Mouse (Mus musculus): ENCODE results near the gene Olfr963.
"Not testable (repeated sequence)": the region's sequence is repeated elsewhere in the genome, so short reads cannot be mapped to it uniquely, and the experiment has no call there.

Gene Olfr963

DNA sequence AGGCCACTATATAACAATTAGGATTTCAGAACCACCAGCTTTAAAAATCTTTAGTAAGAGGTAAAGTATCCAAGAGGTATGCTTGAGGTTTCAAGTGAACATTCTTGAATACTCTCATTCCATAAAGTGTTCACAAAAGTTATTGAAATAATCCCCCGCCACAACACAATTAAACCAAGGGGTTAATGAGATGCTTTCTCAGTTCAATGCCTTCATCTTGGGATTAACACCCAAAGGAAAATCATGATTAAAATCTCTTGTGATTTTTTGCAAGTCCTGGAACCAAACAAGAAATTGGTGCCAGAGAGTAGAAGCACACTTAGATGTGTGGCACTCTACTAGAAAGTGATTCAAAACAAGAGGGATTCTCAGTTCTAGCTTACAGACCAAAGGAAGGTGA is at the start of gene Olfr963:
Olfr963 (plus strand) TSS at position 301 of the 400 bp plus-strand sequence.
- DNase-seq (ENCODE audit: low spot score), result no peak

DNA sequence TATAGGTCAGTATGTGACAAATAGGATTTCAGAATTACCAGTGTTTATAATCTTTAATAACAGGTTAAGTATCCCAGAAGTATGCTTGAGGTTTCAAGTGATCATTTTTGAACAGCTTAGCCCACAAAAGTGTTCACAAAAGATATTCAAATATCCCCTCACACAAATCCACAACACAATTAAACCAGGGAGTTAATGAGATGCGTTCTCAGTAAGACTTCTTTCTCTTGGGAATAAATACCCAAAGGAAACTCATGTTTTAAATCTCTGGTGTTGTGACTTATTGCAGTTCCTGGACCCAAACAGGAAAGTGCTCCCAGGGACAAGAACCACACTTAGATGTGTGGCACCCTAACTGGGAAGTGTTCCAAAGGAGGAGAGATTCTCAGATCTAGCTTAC is 45.9 kb upstream of the Olfr963 start, which contains the start of gene Olfr960:
Olfr960 (plus strand) TSS at position 301 of the 400 bp plus-strand sequence.
- no peak for DNase-seq (ENCODE audit: low spot score)

DNA sequence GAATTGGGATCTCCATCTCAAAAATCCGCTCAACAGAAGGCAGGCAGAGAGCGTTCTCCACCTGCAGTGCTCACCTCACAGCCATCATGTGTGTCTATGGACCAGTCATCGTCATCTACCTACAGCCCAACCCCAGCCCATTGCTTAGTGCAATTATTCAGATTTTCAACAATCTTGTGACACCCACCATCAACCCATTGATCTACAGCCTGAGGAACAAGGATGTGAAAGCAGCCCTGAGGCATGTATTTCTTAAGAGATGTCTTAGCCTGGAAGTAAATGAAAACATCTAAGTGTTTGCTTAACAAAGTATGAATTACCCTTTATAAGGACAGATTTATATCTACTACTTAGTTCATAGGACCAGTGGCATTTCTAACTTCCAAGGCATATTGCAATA is 43.2 kb upstream of the Olfr963 start:
- no peak for DNase-seq (ENCODE audit: low spot score)

GRCm38 (mm10) chr9:39624711-39625110 is 42.3 kb upstream of the Olfr963 start:
- DNase-seq (ENCODE audit: low spot score), result no peak

DNA sequence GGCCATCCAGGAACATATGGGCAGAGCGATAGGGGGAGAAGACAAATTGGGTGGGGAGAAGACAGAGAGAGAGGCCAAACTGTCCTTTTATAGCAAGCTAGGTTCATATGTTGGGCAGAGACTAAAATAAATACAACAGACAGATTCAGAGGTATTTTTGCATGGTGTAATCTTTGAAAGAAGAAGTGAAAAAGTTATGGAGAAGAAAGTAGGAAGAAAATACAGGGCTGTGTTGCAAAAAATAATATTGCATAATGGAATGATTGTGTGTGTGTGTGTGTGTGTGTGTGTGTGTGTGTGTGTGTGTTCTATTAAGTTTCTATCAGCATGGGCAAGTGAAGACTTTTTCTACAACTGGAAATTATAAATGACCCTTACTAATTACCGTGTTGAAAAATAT is 37.9 kb upstream of the Olfr963 start:
- DNase-seq (ENCODE audit: low spot score), result no peak

DNA sequence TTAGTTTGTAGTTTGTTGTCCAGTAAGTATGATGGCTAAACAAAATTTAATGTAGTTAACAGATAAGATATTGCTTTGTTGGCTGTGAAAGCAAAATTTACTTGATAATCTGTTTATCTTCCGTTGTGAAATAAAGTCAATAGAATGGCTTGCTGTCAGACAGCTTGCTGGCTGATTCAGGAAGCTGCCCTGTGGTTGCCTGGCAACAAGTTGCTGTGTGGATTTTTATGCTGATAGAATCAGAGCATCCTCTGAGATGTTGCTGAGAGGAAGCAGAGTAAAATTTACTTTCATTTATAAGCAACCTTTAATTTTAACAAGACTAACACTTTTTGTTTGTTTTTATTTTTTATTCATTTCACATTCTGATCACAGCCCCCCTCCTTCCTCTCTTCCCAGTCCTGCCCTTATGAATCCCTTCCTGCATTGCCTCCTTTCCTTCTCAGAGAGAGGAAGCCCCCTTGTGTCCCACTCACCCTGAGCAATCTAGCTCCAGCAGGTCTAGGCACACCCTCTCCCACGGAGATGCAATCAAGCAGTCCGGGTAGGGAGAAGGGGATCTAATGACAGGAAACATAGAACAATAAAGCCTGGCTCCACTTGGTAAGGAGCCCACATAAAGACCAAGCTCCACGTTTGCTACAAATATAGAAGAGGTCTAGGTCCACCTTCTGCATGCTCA is 33.0 kb upstream of the Olfr963 start:
- DNase-seq (ENCODE audit: low spot score), result no peak

GRCm38 (mm10) chr9:39644785-39645184 is 22.2 kb upstream of the Olfr963 start, which contains the start of gene Olfr961:
Olfr961 (plus strand) TSS chr9:39645085.
- DNase-seq (ENCODE audit: low spot score), result no peak

DNA sequence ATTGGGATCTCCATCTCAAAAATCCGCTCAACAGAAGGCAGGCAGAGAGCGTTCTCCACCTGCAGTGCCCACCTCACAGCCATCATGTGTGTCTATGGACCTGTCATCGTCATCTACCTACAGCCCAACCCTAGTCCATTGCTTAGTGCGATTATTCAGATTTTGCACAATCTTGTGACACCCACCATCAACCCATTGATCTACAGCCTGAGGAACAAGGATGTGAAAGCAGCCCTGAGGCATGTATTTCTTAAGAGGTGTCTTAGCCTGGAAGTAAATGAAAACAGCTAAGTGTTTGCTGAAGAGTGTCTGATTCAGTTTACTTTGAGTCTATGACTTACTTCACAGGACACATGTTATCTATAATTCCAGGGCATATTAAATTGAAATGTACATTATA is 19.6 kb upstream of the Olfr963 start:
- no peak for DNase-seq (ENCODE audit: low spot score)

GRCm38 (mm10) chr9:39654756-39655396 is 12.1 kb upstream of the Olfr963 start:
- DNase-seq (ENCODE audit: low spot score), result no peak

DNA sequence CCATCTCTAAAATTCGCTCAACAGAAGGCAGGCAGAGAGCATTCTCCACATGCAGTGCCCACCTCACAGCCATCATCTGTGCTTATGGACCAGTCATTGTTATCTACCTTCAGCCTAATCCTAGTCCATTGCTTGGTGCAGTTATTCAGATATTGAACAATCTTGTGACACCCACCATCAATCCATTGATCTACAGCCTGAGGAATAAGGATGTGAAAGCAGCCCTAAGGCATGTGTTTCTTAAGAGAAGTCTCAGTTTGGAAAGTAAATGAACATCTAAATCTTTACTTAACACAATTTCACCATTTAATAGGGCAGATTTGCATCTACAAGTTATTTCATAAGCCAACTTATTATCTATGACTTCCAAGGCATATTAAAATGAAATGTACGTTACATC is 2.7 kb downstream of the Olfr963 start:
- DNase-seq (ENCODE audit: low spot score), result no peak

DNA sequence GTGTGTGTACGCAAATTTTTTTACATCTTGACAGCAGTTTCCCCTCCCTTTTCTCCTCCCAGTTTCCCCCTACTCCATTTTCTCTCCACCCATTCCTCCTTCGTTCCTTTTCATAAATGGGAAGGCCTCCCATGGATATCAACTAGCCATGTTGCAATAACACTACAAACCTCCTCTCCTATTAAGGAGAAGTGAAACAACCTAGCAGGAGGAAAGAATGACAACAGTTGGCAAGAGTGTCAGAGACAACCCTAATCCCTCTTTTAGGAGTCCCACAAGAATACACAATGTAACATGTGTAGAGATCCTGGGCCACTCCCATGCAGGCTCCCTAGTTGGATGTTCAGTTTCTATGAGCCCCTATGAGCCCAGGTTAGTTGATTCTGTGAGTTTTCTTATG is 7.8 kb downstream of the Olfr963 start:
- DNase-seq (ENCODE audit: low spot score), result no peak

- DNase-seq (ENCODE audit: low spot score), result no peak
Measured at GRCm38 (mm10) chr9:39678557-39678956, 11.6 kb downstream of the Olfr963 start.

GRCm38 (mm10) chr9:39679280-39679679 is 12.3 kb downstream of the Olfr963 start:
- DNase-seq (ENCODE audit: low spot score), result no peak

DNA sequence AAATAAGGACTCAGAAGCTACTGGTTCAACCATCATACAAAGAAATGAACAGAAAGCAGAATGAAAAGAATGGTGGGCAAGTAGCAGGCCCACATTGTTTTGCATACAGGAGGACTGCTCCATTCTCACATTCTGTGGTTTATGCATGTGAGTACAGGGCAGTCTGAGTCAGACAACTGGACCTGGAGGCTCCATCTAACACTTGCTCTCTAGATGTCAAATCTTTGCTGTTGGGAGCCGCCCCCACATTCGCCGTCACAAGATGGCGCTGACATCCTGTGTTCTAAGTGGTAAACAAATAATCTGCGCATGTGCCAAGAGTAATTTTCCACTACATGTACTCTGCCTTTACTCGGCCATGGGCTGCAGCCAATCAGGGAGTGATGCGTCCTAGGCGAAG is 34.1 kb downstream of the Olfr963 start:
- DNase-seq (ENCODE audit: low spot score), result not testable (repeated sequence)

GRCm38 (mm10) chr9:39707017-39707416 is 40.0 kb downstream of the Olfr963 start, which contains the start of gene Olfr149:
Olfr149 (minus strand) TSS chr9:39707117.
- no peak for DNase-seq (ENCODE audit: low spot score)

DNA sequence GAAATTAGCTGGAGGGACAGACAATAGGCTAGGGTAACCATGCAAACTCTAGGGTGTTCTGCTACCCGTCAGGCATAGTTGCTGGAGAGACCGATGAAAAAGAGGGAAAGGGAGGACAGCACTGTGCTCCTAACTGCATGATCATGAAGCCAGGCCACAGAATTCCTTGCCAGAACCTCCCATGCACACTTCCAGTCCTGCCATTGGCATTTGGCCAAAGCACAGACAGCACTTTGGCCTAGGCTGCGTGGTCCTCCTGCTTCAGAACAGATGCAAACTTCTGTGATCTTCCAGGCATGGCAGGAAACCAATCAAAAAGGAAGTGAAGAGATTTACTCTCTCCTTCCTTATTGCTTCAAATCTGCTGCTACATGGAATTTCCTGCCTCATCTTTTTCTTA is 42.0 kb downstream of the Olfr963 start:
- DNase-seq (ENCODE audit: low spot score), result no peak

DNA sequence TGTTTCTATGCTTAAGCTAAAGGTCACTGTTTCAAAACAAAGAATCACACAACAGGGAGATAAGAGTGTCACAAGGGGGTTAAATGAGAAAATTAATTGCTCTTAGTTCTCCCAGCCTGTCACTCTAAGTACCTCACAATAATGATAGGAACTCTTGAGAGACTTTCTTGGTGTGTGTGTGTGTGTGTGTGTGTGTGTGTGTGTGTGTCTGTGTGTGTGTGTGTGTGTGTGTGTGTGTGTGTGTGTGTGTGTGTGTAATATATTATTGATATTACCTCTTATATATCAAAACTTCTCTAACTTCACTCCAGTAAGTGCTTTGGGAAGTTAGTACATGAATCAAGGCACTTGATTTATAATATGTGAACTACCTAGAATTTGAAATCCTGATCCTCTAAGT is 44.0 kb downstream of the Olfr963 start, which contains the start of gene Olfr965:
Olfr965 (plus strand) TSS at position 301 of the 400 bp plus-strand sequence.
- DNase-seq (ENCODE audit: low spot score), result no peak
